Mouse (Mus musculus) limb, embryonic 10.5 days (tissue): ENCODE results near the gene Exog. TPM values are rescaled to one million over a fixed set of nuclear protein-coding genes. Genes with fewer than 3 reads are reported as not detected.

Source experiments
- DNase-seq: peaks from one replicate; pipeline ENCODE4 v3.0.0-alpha.2; 2017; ENCODE audit warnings: low spot score
- H3K27ac ChIP-seq: fragments of 300-500 bp; sonication (generic); 2 replicates; pipeline ENCODE4 v1.5.1; 2016; ENCODE audit warnings: mild to moderate bottlenecking
- H3K27me3 ChIP-seq: fragments of 300-500 bp; sonication (generic); 2 replicates; pipeline ENCODE4 v1.6.1; 2016; ENCODE audit warnings: low read depth, mild to moderate bottlenecking; ENCODE audit not compliant: poor library complexity, severe bottlenecking
- H3K36me3 ChIP-seq: fragments of 300-500 bp; sonication (generic); 2 replicates; pipeline ENCODE4 v1.6.1; 2016; ENCODE audit warnings: mild to moderate bottlenecking, moderate library complexity
- H3K4me1 ChIP-seq: fragments of 300-500 bp; sonication (generic); 2 replicates; pipeline ENCODE4 v1.6.1; 2016
- H3K4me3 ChIP-seq: fragments of 300-500 bp; sonication (generic); 2 replicates; pipeline ENCODE4 v1.5.1; 2016; ENCODE audit warnings: mild to moderate bottlenecking, moderate library complexity
- H3K9me3 ChIP-seq: fragments of 300-500 bp; sonication (generic); replicated peaks from 2 replicates; pipeline ENCODE4 v1.6.1; 2016; ENCODE audit warnings: mild to moderate bottlenecking
- WGBS: fragments of 180-500 bp; shearing (Covaris S2); methylation state at CpG from one replicate; pipeline ENCODE4 v1.1.7; 2016; 5-methylcytosine and 5-hydroxymethylcytosine counted together
- polyA plus RNA-seq: library from polyadenylated mRNA; unstranded; fragments of >200 nt; fragmentation: Nextera tagmentation; extraction: Ambion mirVana; gene quantifications from 2 replicates; pipeline ENCODE4 v1.2.1, GENCODE M21; 2016

Gene Exog
- polyA plus RNA-seq, 1 experiment from 2014 or later = 44.6 TPM

DNA sequence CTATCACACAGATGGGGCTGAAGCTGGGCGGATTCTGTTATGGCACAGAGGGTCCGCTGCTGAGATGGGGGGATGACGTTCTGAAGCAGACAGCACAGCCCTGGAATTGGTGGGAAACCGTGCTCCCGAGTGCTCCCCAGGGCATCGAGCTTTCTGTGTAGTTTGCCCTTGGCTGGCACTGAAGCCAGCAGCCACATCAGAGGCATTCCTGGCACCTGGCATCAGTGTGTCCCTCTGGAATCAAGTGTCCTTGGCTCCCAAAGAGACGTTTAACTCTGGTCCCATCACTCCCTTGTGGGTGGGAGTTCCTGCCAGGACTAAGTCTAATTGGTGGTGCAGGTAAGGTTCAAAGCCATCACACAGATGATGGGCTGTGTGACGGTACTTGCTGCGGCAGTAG, 51.6 kb downstream of the Exog start:
- WGBS = 91% methylated on average over 9 of the region's 9 CpGs
- H3K27ac ChIP-seq = no peak overlapping the region
- no peaks in the 10 kb centered on the region for H3K9me3 ChIP-seq
- no peaks in the 10 kb centered on the region for H3K4me1 ChIP-seq
- DNase-seq = no peak
- H3K27me3 ChIP-seq = no peaks in the 10 kb centered on the region
- no peaks in the 10 kb centered on the region for H3K36me3 ChIP-seq
- H3K4me3 ChIP-seq = no peak overlapping the region

DNA sequence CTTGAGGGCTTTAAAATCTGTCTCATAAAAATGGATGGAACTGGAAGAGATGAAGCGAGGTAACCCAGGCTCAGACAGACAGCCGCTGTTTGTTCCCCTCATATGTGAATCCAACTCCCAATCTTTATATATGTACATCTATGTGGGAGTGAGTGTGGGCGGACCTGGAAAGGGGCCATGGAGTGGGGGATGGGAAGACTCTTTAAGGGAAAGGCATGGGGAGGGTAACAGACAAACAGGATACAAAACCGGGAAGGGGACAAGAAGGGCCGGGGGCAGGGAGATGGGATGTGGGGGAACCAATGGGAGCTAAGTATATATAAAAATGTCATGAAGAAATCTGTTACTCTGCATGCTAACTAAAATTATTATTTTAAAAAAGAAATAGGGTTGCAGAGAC, 52.2 kb downstream of the Exog start:
- DNase-seq = no peak
- H3K4me1 ChIP-seq = no peaks in the 10 kb centered on the region
- H3K27me3 ChIP-seq = no peaks in the 10 kb centered on the region
- no peak overlapping the region for H3K27ac ChIP-seq
- H3K4me3 ChIP-seq = no peak overlapping the region
- H3K36me3 ChIP-seq = no peaks in the 10 kb centered on the region
- WGBS = 73% methylated on average over 5 of the region's 5 CpGs
- no peaks in the 10 kb centered on the region for H3K9me3 ChIP-seq

DNA sequence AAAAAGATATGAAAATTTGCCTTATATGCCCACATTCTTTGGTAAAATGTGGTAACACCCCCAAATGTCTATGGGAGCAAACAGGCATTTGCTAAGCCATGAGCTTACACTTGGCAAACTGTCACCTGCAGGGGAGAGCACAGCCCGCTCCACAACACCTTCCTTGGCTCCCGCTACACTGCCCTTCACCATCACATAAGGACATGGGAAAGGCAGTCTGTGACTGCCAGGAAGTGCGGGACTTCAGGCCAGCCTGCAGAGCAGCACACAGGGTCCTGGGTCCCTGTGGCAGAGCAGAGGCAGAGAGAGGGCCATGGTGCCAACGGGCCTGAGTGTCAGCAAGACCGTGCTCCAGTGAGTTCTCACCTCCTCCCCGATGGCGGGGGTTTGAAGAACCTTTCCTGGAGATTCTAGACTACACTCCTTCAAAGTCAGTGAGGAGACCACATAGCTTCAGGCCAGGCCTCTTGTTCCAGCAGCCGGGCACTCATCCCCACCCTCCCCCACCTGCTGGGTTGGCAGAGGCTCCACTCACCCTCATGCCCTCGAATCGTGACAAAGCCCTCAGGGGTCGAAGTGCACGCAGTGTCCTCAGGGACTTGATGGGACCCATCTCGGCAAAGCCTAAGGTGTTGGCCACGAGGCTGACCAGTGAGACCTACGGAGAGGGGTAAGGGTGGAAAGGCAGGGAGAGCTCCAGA, 53.0 kb downstream of the Exog start:
- Histone ChIP-seq H3K27ac (no peak overlapping the region), H3K4me3 (no peak overlapping the region), H3K36me3 (no peaks in the 10 kb centered on the region), H3K4me1 (no peaks in the 10 kb centered on the region), H3K9me3 (no peaks in the 10 kb centered on the region), H3K27me3 (no peaks in the 10 kb centered on the region)
- WGBS = 90% methylated on average over 15 of the region's 15 CpGs
- DNase-seq = no peak

DNA sequence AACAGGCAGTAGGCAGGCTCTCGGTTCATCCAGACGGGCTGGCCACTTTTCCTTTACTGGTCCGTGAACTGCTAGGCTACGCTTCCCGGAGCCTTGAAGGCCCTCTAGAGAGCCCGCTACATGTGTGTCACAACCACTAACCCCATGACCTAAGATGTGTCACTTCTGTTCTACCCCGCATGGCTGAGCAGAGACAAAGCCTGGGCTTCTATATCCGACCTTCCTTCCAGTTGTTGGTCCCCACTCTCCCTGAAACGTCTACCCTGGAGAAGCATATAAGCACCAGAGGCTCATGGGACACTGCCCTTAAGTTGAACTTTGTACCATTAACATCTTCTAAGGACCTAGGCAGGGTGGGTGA, 53.5 kb downstream of the Exog start:
- DNase-seq = no peak
- 90% methylated on average over 9 of the region's 9 CpGs for WGBS

DNA sequence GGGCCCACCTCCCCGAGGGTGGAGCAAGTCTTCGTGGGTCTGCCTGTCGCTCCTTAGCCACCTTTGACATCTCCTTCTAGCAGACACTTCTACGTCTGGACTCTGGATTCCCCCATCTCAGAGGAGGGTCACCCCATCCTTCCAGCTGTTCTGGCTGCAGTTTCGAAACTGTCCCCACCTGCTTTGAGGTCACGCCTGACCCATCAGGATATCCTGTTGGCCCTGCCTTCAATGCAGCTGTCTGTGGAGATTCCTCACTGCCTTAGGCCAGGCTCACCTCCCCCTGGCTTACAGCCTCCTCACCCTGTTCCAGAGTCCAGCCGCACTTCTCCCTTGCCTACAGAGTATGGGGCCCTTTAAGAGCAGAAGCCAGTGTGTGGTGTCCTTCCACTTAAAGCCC, 54.1 kb downstream of the Exog start:
- Histone ChIP-seq H3K4me3 (no peak overlapping the region), H3K4me1 (no peaks in the 10 kb centered on the region), H3K9me3 (no peaks in the 10 kb centered on the region), H3K27me3 (no peaks in the 10 kb centered on the region), H3K36me3 (no peaks in the 10 kb centered on the region), H3K27ac (no peak overlapping the region)
- 88% methylated on average over 7 of the region's 7 CpGs for WGBS
- no peak for DNase-seq

More for the DNA sequence above, 53.5 kb downstream of the Exog start:
- Histone ChIP-seq H3K27me3 (no peaks in the 10 kb centered on the region), H3K27ac (no peak overlapping the region), H3K4me3 (no peak overlapping the region), H3K9me3 (no peaks in the 10 kb centered on the region), H3K4me1 (no peaks in the 10 kb centered on the region), H3K36me3 (no peaks in the 10 kb centered on the region)

DNA sequence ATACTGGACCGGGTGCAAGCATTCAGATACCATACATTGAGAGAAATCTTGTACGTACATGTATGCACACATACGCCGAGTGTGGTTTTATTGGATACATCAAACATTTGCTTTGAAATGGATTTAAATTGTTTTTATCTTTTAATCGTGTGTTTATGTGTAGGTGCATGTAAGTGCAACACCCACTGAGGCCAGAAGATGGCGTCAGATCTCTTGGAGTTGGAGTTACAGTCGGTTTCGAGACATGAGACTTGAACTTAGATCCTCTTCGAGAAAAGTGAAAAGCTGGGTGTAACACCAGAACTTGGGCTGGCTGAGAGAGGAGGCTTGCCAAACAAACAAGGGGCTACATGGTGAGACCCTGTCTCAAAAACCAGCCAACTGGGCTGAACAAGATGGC, 58.9 kb downstream of the Exog start:
- DNase-seq = no peak
- Histone ChIP-seq H3K4me3 (no peak overlapping the region), H3K27me3 (no peaks in the 10 kb centered on the region), H3K4me1 (no peaks in the 10 kb centered on the region), H3K9me3 (no peaks in the 10 kb centered on the region), H3K36me3 (no peaks in the 10 kb centered on the region), H3K27ac (no peak overlapping the region)
- WGBS = 94% methylated on average over 9 of the region's 9 CpGs

DNA sequence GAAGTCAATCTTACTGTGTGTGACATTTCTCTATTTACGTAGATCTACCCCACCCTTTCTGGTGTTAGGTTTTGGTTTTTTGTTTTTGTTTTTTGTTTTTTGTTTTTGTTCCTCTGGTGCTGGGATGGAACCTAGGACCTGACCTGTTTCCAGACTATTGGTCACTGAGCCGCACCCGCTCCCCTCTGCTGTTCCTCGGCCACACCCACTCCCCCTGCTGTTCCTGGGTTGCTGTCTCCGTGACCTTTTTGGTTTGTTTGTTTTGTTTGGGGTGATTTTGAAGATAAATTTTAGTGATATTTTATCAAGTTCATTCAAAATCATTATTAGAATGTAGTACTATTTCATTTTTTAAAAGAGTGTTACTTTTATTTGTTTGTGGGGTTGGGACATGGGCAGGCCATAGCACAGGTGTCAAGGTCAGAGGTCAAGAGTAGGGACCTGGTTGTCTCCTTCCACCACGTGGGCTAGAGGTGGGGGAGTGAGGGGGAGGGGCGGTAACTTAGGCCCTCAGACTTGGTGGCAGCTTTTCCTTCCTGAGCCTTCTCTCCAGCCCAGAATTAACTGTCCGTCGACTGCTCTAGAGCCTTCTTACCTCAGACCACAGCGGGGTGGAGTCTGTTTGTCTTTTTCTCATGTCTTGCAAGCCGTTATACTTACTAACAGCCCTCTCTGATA, 60.4 kb downstream of the Exog start:
- Histone ChIP-seq H3K27me3 (no peaks in the 10 kb centered on the region), H3K4me3 (no peak overlapping the region), H3K4me1 (no peaks in the 10 kb centered on the region), H3K36me3 (no peaks in the 10 kb centered on the region), H3K27ac (no peak overlapping the region), H3K9me3 (no peaks in the 10 kb centered on the region)
- DNase-seq = no peak
- 66% methylated on average over 11 of the region's 11 CpGs for WGBS

DNA sequence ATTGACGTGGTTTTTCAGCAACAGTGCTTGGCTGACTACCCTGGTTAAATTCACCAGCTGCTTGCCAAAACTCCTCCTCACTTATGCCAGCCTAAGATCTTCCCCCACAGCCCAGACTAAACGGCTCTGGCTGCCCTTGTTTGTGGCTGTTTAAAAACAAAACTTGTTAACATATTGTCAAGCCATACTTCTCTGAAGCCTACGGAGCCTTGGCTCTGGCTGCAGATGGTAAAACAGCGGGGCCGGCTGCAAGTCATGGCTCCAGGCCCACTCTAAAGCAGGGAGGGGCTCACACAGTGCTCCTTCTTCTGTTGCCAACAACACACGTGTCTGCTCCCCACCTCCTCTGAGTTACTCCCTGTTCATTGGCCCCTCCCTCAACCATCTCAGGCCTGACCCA, 66.2 kb downstream of the Exog start:
- no peak for DNase-seq
- H3K27me3 ChIP-seq = 0 out of 2 replicates have a peak, but pooled peaks cover 2% of the 10 kb centered on the region
- H3K36me3 ChIP-seq = no peaks in the 10 kb centered on the region
- H3K9me3 ChIP-seq = no peaks in the 10 kb centered on the region
- no peak overlapping the region for H3K27ac ChIP-seq
- whole genome bisulfite sequencing = 71% methylated on average over 6 of the region's 6 CpGs
- H3K4me3 ChIP-seq = no peak overlapping the region
- 0 out of 2 replicates have a peak, but pooled peaks cover 3% of the 10 kb centered on the region for H3K4me1 ChIP-seq

DNA sequence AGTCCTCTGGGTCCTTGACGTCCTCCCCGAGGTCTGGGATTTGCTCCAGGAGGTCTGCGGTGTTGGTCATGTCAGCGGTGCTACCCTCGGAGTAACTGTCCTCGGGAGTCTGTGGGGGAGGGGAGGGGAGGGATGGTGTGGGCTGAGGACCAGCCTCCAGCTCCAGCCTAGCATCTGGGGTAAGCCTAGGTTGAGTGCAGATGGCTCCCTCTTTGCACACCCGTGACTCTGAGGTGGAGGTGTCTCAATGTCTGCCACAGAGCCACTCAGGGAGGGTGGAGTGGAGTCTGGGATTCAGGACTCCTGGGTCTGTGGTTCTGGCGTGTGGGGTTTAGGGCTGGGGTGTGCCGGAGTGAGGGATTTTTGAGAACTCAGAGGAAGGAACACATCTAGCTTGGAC, 68.2 kb downstream of the Exog start:
- Histone ChIP-seq H3K4me1 (peaks cover 9% of the 10 kb centered on the region; the same call in 1 of the 2 replicates), H3K27me3 (peaks cover 23% of the 10 kb centered on the region), H3K36me3 (no peaks in the 10 kb centered on the region), H3K9me3 (no peaks in the 10 kb centered on the region), H3K4me3 (no peak overlapping the region), H3K27ac (no peak overlapping the region)
- no peak for DNase-seq
- WGBS = 86% methylated on average over 9 of the region's 9 CpGs

DNA sequence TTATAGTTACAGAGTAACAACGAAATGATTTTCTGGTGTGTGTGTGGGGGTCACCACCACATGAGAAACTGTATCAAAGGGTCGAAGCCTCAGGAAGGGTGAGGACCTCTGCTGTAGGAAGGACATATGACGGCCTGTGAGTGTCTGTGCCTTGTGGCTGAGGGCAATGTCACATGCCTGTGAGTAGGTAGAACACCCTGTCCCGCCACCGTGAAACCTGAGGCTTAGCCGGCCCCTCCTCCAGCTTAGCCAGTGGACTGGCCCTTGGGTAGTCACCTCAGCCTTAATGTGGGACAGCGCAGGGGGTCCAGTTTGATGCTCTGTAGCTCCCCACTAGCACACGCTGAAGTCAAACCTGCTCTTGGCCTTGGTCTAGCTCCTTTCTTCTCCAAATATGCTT, 69.1 kb downstream of the Exog start:
- Histone ChIP-seq H3K4me1 (peaks cover 10% of the 10 kb centered on the region; the same call in 1 of the 2 replicates), H3K4me3 (no peak overlapping the region), H3K36me3 (no peaks in the 10 kb centered on the region), H3K27ac (no peak overlapping the region), H3K27me3 (peaks cover 31% of the 10 kb centered on the region), H3K9me3 (no peaks in the 10 kb centered on the region)
- DNase-seq = no peak
- 84% methylated on average over 8 of the region's 8 CpGs for WGBS

DNA sequence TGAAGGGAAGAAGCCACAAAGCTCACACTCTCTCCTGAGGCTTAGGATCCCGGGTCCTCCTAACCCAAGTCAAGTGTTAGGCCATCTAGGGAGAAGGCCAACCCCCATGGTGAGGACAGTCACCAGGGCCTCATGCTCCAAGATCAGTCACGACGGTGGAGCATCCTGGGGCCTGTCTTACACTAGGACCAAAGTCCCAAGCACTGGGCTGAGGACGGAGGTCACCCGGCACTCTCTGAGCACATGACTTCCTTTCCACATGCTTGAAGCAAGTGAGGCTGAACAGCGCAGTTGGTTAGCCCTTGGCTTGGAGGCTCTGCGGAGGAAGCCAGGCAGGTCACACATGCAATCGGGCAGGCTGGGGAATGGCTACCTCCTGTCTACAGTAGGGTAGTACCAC, 70.2 kb downstream of the Exog start:
- Histone ChIP-seq H3K27me3 (peaks cover 35% of the 10 kb centered on the region), H3K4me1 (peaks cover 14% of the 10 kb centered on the region; the same call in 1 of the 2 replicates), H3K4me3 (no peak overlapping the region), H3K36me3 (no peaks in the 10 kb centered on the region), H3K27ac (no peak overlapping the region), H3K9me3 (no peaks in the 10 kb centered on the region)
- WGBS = 87% methylated on average over 8 of the region's 8 CpGs
- no peak for DNase-seq
